Mouse (Mus musculus): Measurements from ENCODE around the gene D630045J12Rik. TPM values are rescaled to one million over a fixed set of nuclear protein-coding genes. Genes with fewer than 3 reads are reported as not detected.

D630045J12Rik gene
- polyA plus RNA-seq, 1 experiment from 2014 or later, result 0.52 TPM

- Histone ChIP-seq H3K36me3 (ENCODE audit: control insufficient read depth, insufficient read depth) (no peaks in the 10 kb centered on the region), H3K4me2 (replicated peaks; ENCODE audit: low read depth) (no peak overlapping the region), H3K27me3 (replicated peaks; ENCODE audit: control insufficient read depth, insufficient read depth, low read length) (no peaks in the 10 kb centered on the region), H3K9ac (ENCODE audit: low read depth, low read length) (no peak overlapping the region), H3K27ac (ENCODE audit: low read depth, low read length) (no peak overlapping the region), H3K4me3 (ENCODE audit: low read depth, low read length) (no peak overlapping the region), H3K4me1 (replicated peaks; ENCODE audit: control insufficient read depth, insufficient read depth, low read length) (no peaks in the 10 kb centered on the region), H3K9me3 (ENCODE audit: control insufficient read depth) (no peaks in the 10 kb centered on the region)
- WGBS, result 84% methylated on average over 3 of the region's 3 CpGs
- ATAC-seq, result no peak
- no peak for TF ChIP-seq CTCF (IDR thresholded peaks at IDR 0.05; ENCODE audit: low read depth)
Observed at GRCm38 (mm10) chr6:38244806-38245205, 9.0 kb downstream of the D630045J12Rik start.

DNA sequence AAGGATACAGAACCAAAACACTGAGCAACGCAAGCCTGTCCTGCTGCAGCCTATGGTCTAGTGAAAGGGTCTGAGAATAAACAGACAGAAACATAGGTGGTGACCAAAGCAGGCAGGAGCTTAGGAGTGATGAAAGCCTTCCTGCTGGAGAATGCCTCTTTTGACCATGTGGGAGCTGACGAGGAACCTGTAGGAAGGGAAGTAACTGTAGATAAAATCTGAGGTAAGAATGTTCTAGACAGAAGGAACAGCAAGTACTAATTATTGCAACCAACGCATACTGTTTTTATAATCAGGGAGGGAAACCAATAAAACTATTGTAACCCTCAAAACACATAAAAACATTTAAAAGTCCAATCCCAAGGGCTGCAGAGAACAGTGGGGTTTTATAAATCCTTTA lies 9.6 kb downstream of the D630045J12Rik start:
- ATAC-seq, result no peak
- H3K4me1 ChIP-seq (replicated peaks; ENCODE audit: control insufficient read depth, insufficient read depth, low read length), result no peaks in the 10 kb centered on the region
- WGBS, result 60% methylated on average over 3 of the region's 3 CpGs
- no peak overlapping the region for H3K27ac ChIP-seq (ENCODE audit: low read depth, low read length)
- H3K4me2 ChIP-seq (replicated peaks; ENCODE audit: low read depth), result no peak overlapping the region
- H3K9me3 ChIP-seq (ENCODE audit: control insufficient read depth), result no peaks in the 10 kb centered on the region
- H3K27me3 ChIP-seq (replicated peaks; ENCODE audit: control insufficient read depth, insufficient read depth, low read length), result no peaks in the 10 kb centered on the region
- no peak overlapping the region for H3K4me3 ChIP-seq (ENCODE audit: low read depth, low read length)
- no peaks in the 10 kb centered on the region for H3K36me3 ChIP-seq (ENCODE audit: control insufficient read depth, insufficient read depth)
- no peak for TF ChIP-seq CTCF (IDR thresholded peaks at IDR 0.05; ENCODE audit: low read depth)
- no peak overlapping the region for H3K9ac ChIP-seq (ENCODE audit: low read depth, low read length)

DNA sequence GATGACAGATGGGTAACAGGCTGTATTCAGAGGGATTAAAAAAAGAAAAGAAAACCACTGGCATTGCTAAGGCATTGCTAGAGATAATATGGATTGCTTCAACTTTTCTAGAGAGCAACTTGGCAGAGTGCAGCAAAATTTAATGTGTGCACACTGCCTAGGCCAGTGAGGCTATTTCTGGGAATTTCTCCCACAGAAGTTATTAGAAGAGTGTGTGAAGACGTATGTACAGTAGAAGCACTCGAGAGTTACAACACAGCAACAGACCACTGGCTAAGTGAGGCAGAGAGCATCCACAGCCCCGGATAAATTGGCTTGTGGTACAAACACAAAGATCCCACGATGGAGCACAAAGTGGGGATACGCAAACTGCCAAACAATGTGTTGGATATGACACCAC lies 11.0 kb downstream of the D630045J12Rik start:
- Histone ChIP-seq H3K4me1 (replicated peaks; ENCODE audit: control insufficient read depth, insufficient read depth, low read length) (no peaks in the 10 kb centered on the region), H3K4me3 (ENCODE audit: low read depth, low read length) (no peak overlapping the region), H3K27ac (ENCODE audit: low read depth, low read length) (no peak overlapping the region), H3K4me2 (replicated peaks; ENCODE audit: low read depth) (no peak overlapping the region), H3K9me3 (ENCODE audit: control insufficient read depth) (no peaks in the 10 kb centered on the region), H3K27me3 (replicated peaks; ENCODE audit: control insufficient read depth, insufficient read depth, low read length) (no peaks in the 10 kb centered on the region), H3K9ac (ENCODE audit: low read depth, low read length) (no peak overlapping the region), H3K36me3 (ENCODE audit: control insufficient read depth, insufficient read depth) (no peaks in the 10 kb centered on the region)
- WGBS, result 67% methylated on average over 5 of the region's 5 CpGs
- TF ChIP-seq CTCF (IDR thresholded peaks at IDR 0.05; ENCODE audit: low read depth), result no peak
- no peak for ATAC-seq

DNA sequence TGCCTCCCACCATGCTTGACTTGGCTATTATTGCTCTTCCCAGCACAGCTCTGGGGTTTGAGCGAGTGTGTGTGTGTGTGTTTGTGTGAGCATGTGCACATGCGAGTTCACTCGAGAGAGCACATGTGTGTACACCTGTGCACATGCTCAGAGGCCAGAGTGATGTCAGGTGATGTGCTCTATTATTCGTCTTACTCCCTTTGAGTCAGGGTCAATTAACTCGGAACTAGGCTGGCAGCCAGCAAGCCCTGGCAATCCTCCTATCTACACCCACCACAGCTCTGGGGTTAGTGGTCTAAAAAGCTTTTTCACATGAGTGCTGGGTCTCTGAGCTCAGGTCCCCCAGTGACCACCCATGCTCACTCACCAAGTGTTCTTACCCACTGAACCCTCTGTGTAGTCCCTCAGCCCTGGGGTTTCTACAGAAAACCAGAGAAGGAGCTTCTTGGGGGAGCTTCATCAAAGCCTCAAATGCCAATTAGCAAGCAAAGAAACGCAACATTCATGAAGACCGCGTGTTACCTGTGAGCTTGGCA lies 11.4 kb downstream of the D630045J12Rik start:
- Histone ChIP-seq H3K4me1 (replicated peaks; ENCODE audit: control insufficient read depth, insufficient read depth, low read length) (no peaks in the 10 kb centered on the region), H3K36me3 (ENCODE audit: control insufficient read depth, insufficient read depth) (no peaks in the 10 kb centered on the region), H3K27ac (ENCODE audit: low read depth, low read length) (no peak overlapping the region), H3K27me3 (replicated peaks; ENCODE audit: control insufficient read depth, insufficient read depth, low read length) (no peaks in the 10 kb centered on the region), H3K9ac (ENCODE audit: low read depth, low read length) (no peak overlapping the region), H3K9me3 (ENCODE audit: control insufficient read depth) (no peaks in the 10 kb centered on the region), H3K4me2 (replicated peaks; ENCODE audit: low read depth) (no peak overlapping the region), H3K4me3 (ENCODE audit: low read depth, low read length) (no peak overlapping the region)
- ATAC-seq, result no peak
- WGBS, result 80% methylated on average over 8 of the region's 8 CpGs
- no peak for TF ChIP-seq CTCF (IDR thresholded peaks at IDR 0.05; ENCODE audit: low read depth)

- Histone ChIP-seq H3K9me3 (ENCODE audit: control insufficient read depth) (no peaks in the 10 kb centered on the region), H3K27ac (ENCODE audit: low read depth, low read length) (no peak overlapping the region), H3K9ac (ENCODE audit: low read depth, low read length) (no peak overlapping the region), H3K4me1 (replicated peaks; ENCODE audit: control insufficient read depth, insufficient read depth, low read length) (no peaks in the 10 kb centered on the region), H3K27me3 (replicated peaks; ENCODE audit: control insufficient read depth, insufficient read depth, low read length) (no peaks in the 10 kb centered on the region), H3K36me3 (ENCODE audit: control insufficient read depth, insufficient read depth) (no peaks in the 10 kb centered on the region), H3K4me2 (replicated peaks; ENCODE audit: low read depth) (no peak overlapping the region), H3K4me3 (ENCODE audit: low read depth, low read length) (no peak overlapping the region)
- 90% methylated on average over 4 of the region's 4 CpGs for WGBS
- no peak for TF ChIP-seq CTCF (IDR thresholded peaks at IDR 0.05; ENCODE audit: low read depth)
- ATAC-seq, result no peak
Observed at GRCm38 (mm10) chr6:38241508-38241907, 12.3 kb downstream of the D630045J12Rik start.

- no peak overlapping the region for H3K9ac ChIP-seq (ENCODE audit: low read depth, low read length)
- H3K4me1 ChIP-seq (replicated peaks; ENCODE audit: control insufficient read depth, insufficient read depth, low read length), result no peaks in the 10 kb centered on the region
- ATAC-seq, result no peak
- H3K27me3 ChIP-seq (replicated peaks; ENCODE audit: control insufficient read depth, insufficient read depth, low read length), result no peaks in the 10 kb centered on the region
- H3K27ac ChIP-seq (ENCODE audit: low read depth, low read length), result no peak overlapping the region
- WGBS, result 85% methylated on average over 5 of the region's 5 CpGs
- no peak for TF ChIP-seq CTCF (IDR thresholded peaks at IDR 0.05; ENCODE audit: low read depth)
- H3K36me3 ChIP-seq (ENCODE audit: control insufficient read depth, insufficient read depth), result no peaks in the 10 kb centered on the region
- no peak overlapping the region for H3K4me3 ChIP-seq (ENCODE audit: low read depth, low read length)
- no peaks in the 10 kb centered on the region for H3K9me3 ChIP-seq (ENCODE audit: control insufficient read depth)
- no peak overlapping the region for H3K4me2 ChIP-seq (replicated peaks; ENCODE audit: low read depth)
Observed at GRCm38 (mm10) chr6:38240618-38241017, 13.2 kb downstream of the D630045J12Rik start.

- TF ChIP-seq CTCF (IDR thresholded peaks at IDR 0.05; ENCODE audit: low read depth), result no peak
- Histone ChIP-seq H3K9ac (ENCODE audit: low read depth, low read length) (no peak overlapping the region), H3K9me3 (ENCODE audit: control insufficient read depth) (no peaks in the 10 kb centered on the region), H3K36me3 (ENCODE audit: control insufficient read depth, insufficient read depth) (no peaks in the 10 kb centered on the region), H3K4me1 (replicated peaks; ENCODE audit: control insufficient read depth, insufficient read depth, low read length) (no peaks in the 10 kb centered on the region), H3K4me3 (ENCODE audit: low read depth, low read length) (no peak overlapping the region), H3K4me2 (replicated peaks; ENCODE audit: low read depth) (no peak overlapping the region), H3K27me3 (replicated peaks; ENCODE audit: control insufficient read depth, insufficient read depth, low read length) (no peaks in the 10 kb centered on the region), H3K27ac (ENCODE audit: low read depth, low read length) (no peak overlapping the region)
- peak; percentile 36; the same call in 1 of the 2 replicates for ATAC-seq
- whole genome bisulfite sequencing, result 76% methylated on average over 4 of the region's 4 CpGs
Observed at GRCm38 (mm10) chr6:38238382-38238781, 15.4 kb downstream of the D630045J12Rik start.

Measured in intestine, postnatal 0 days (tissue).